ENCODE assay signal across 15 mouse cellular contexts in genomic region chr19:23653154-23653553, GRCm38 (mm10). TPM values are rescaled to one million over a fixed set of nuclear protein-coding genes. Genes with fewer than 3 reads are reported as not detected.
DNase-seq lines count a peak whose midpoint lies in the region; ATAC-seq and TF ChIP-seq lines count a peak whose summit lies in the region.
"Had no signal": no experiment of that assay in that cellular context is flagged by ENCODE, and none has a peak within 500 bp of the region (broad histone marks: within the 10 kb centered on the region; RNA-seq: fewer than 3 reads in every experiment).

No protein-coding gene starts in this region.

- WGBS in hindbrain, embryonic 12.5 days, result 95% methylated on average over 5 of the region's 5 CpGs
- WGBS in hindbrain, embryonic 10.5 days, result 91% methylated on average over 5 of the region's 5 CpGs
- 92% methylated on average over 5 of the region's 5 CpGs for WGBS in midbrain, embryonic 12.5 days
- 96% methylated on average over 5 of the region's 5 CpGs for WGBS in midbrain, postnatal 0 days
- WGBS in hindbrain, postnatal 0 days, result 92% methylated on average over 5 of the region's 5 CpGs
- WGBS in midbrain, embryonic 15.5 days, result 95% methylated on average over 5 of the region's 5 CpGs

- no peaks in the 10 kb centered on the region for H3K4me1 ChIP-seq in hindbrain, embryonic 12.5 days
- H3K4me1 ChIP-seq in hindbrain, embryonic 10.5 days (replicated peaks), result no peaks in the 10 kb centered on the region
- H3K4me1 ChIP-seq in midbrain, embryonic 12.5 days, result no peaks in the 10 kb centered on the region
- H3K4me1 ChIP-seq in midbrain, postnatal 0 days (ENCODE audit: insufficient read depth, low read length), result no peaks in the 10 kb centered on the region
- no peaks in the 10 kb centered on the region for H3K4me1 ChIP-seq in hindbrain, postnatal 0 days (ENCODE audit: insufficient read depth, low read length)
- H3K4me1 ChIP-seq in midbrain, embryonic 15.5 days, result no peaks in the 10 kb centered on the region

- no peak for TF ChIP-seq CTCF in midbrain, postnatal 0 days (IDR thresholded peaks at IDR 0.05)
- TF ChIP-seq CTCF in hindbrain, postnatal 0 days (IDR thresholded peaks at IDR 0.05; ENCODE audit: low read depth), result no peak

- H3K4me2 ChIP-seq in hindbrain, embryonic 12.5 days (replicated peaks), result no peak overlapping the region
- 0 out of 2 replicates have a peak overlapping the region, but pooled peaks have one; percentile 42 for H3K4me2 ChIP-seq in midbrain, embryonic 12.5 days (replicated peaks)
- no peak overlapping the region for H3K4me2 ChIP-seq in midbrain, postnatal 0 days (ENCODE audit: low read depth, low read length, poor library complexity, severe bottlenecking)
- peak overlapping the region; percentile 54; the same call in 1 of the 2 replicates for H3K4me2 ChIP-seq in hindbrain, postnatal 0 days (ENCODE audit: low read depth, low read length)
- no peak overlapping the region; the same call in 1 of the 2 replicates for H3K4me2 ChIP-seq in midbrain, embryonic 15.5 days

- no peak overlapping the region for H3K4me3 ChIP-seq in hindbrain, embryonic 12.5 days
- no peak overlapping the region for H3K4me3 ChIP-seq in hindbrain, embryonic 10.5 days
- no peak overlapping the region for H3K4me3 ChIP-seq in midbrain, embryonic 12.5 days
- H3K4me3 ChIP-seq in midbrain, postnatal 0 days (ENCODE audit: low read depth, low read length), result no peak overlapping the region
- no peak overlapping the region for H3K4me3 ChIP-seq in hindbrain, postnatal 0 days (ENCODE audit: low read length)
- H3K4me3 ChIP-seq in midbrain, embryonic 15.5 days, result no peak overlapping the region
- H3K4me3 ChIP-seq: heart, adult 2 months had no signal

- H3K27me3 ChIP-seq in hindbrain, embryonic 12.5 days, result no peaks in the 10 kb centered on the region
- H3K27me3 ChIP-seq in hindbrain, embryonic 10.5 days (ENCODE audit: insufficient read depth, poor library complexity, severe bottlenecking), result peaks cover 9% of the 10 kb centered on the region; the same call in 1 of the 2 replicates
- no peaks in the 10 kb centered on the region for H3K27me3 ChIP-seq in midbrain, embryonic 12.5 days
- H3K27me3 ChIP-seq in midbrain, postnatal 0 days (ENCODE audit: insufficient read depth, low read length), result no peaks in the 10 kb centered on the region
- H3K27me3 ChIP-seq in hindbrain, postnatal 0 days (ENCODE audit: insufficient read depth, low read length), result no peaks in the 10 kb centered on the region
- H3K27me3 ChIP-seq in midbrain, embryonic 15.5 days (replicated peaks), result no peaks in the 10 kb centered on the region

- peak; percentile 8; the same call in 1 of the 2 replicates for ATAC-seq in hindbrain, embryonic 12.5 days (ENCODE audit: low FRiP score)
- ATAC-seq in midbrain, embryonic 12.5 days (ENCODE audit: low FRiP score, low read depth), result 0 out of 2 replicates have a peak, but pooled peaks have one; percentile 9
- no peak for ATAC-seq in midbrain, postnatal 0 days (ENCODE audit: low FRiP score)
- peak; percentile 9; the same call in 1 of the 2 replicates for ATAC-seq in hindbrain, postnatal 0 days
- ATAC-seq in midbrain, embryonic 15.5 days (replicated peaks), result peak; percentile 60
- ATAC-seq: Patski had no signal

- no peak overlapping the region for H3K9ac ChIP-seq in hindbrain, embryonic 12.5 days
- no peak overlapping the region for H3K9ac ChIP-seq in midbrain, embryonic 12.5 days (replicated peaks)
- H3K9ac ChIP-seq in midbrain, postnatal 0 days (replicated peaks; ENCODE audit: low read length, poor library complexity, severe bottlenecking), result no peak overlapping the region
- H3K9ac ChIP-seq in hindbrain, postnatal 0 days (replicated peaks; ENCODE audit: low read length), result no peak overlapping the region
- no peak overlapping the region for H3K9ac ChIP-seq in midbrain, embryonic 15.5 days
- H3K9ac ChIP-seq: liver, embryonic 14.5 days had no signal

- no peaks in the 10 kb centered on the region for H3K36me3 ChIP-seq in hindbrain, embryonic 12.5 days
- no peaks in the 10 kb centered on the region for H3K36me3 ChIP-seq in hindbrain, embryonic 10.5 days
- H3K36me3 ChIP-seq in midbrain, embryonic 12.5 days, result no peaks in the 10 kb centered on the region
- no peaks in the 10 kb centered on the region for H3K36me3 ChIP-seq in midbrain, postnatal 0 days (ENCODE audit: insufficient read depth, low read length)
- no peaks in the 10 kb centered on the region for H3K36me3 ChIP-seq in hindbrain, postnatal 0 days (ENCODE audit: insufficient read depth, low read length)
- no peaks in the 10 kb centered on the region for H3K36me3 ChIP-seq in midbrain, embryonic 15.5 days (replicated peaks)

- no peaks in the 10 kb centered on the region for H3K9me3 ChIP-seq in hindbrain, embryonic 12.5 days (replicated peaks)
- H3K9me3 ChIP-seq in hindbrain, embryonic 10.5 days, result no peaks in the 10 kb centered on the region
- no peaks in the 10 kb centered on the region for H3K9me3 ChIP-seq in midbrain, embryonic 12.5 days
- H3K9me3 ChIP-seq in midbrain, postnatal 0 days (ENCODE audit: low read length), result no peaks in the 10 kb centered on the region
- no peaks in the 10 kb centered on the region for H3K9me3 ChIP-seq in hindbrain, postnatal 0 days (ENCODE audit: low read length)
- no peaks in the 10 kb centered on the region for H3K9me3 ChIP-seq in midbrain, embryonic 15.5 days

- H3K27ac ChIP-seq in hindbrain, embryonic 12.5 days, result no peak overlapping the region
- H3K27ac ChIP-seq in hindbrain, embryonic 10.5 days, result no peak overlapping the region
- H3K27ac ChIP-seq in midbrain, embryonic 12.5 days (replicated peaks), result no peak overlapping the region
- no peak overlapping the region for H3K27ac ChIP-seq in midbrain, postnatal 0 days (ENCODE audit: low read depth, low read length)
- no peak overlapping the region for H3K27ac ChIP-seq in hindbrain, postnatal 0 days
- H3K27ac ChIP-seq in midbrain, embryonic 15.5 days, result no peak overlapping the region
- H3K27ac ChIP-seq: heart, adult 2 months; liver, embryonic 14.5 days had no signal

- DNase-seq in hindbrain, embryonic 10.5 days (ENCODE audit: low spot score), result no peak
- DNase-seq in midbrain, postnatal 0 days (ENCODE audit: low spot score), result no peak
- DNase-seq in hindbrain, postnatal 0 days (ENCODE audit: low spot score), result no peak
- no peak for DNase-seq in thymus, postnatal 25 days
- no peak for DNase-seq in heart, adult 9 months (ENCODE audit: low spot score in 2 of 2)

RNA-seq across cellular contexts. Expression of gene 1700028P14Rik, which starts 0.5 kb away (rescaled TPM):
- 1.7 TPM in 2 replicates for polyA plus RNA-seq in hindbrain, embryonic 12.5 days (2016; fragmentation: Nextera tagmentation; extraction: Ambion mirVana)
- polyA plus RNA-seq in hindbrain, embryonic 10.5 days (2016; fragmentation: Nextera tagmentation; extraction: Ambion mirVana), result 0.51 and 2.3 TPM in 2 replicates
- polyA plus RNA-seq in midbrain, embryonic 12.5 days (2016; fragmentation: Nextera tagmentation; extraction: Ambion mirVana), result 0.54 TPM in 1 of 2 replicates, not detected in the other
- 0.33 and 1.1 TPM in 2 replicates for total RNA-seq in midbrain, postnatal 0 days (2014; rRNA removed)
- polyA plus RNA-seq in midbrain, postnatal 0 days (2015; fragmentation: Nextera tagmentation; extraction: Ambion mirVana), result 1.7 and 2.8 TPM in 2 replicates
- total RNA-seq in hindbrain, postnatal 0 days (2014; rRNA removed), result 2.5 and 6.2 TPM in 2 replicates
- polyA plus RNA-seq in hindbrain, postnatal 0 days (2015; fragmentation: Nextera tagmentation; extraction: Ambion mirVana), result 3.0 and 3.4 TPM in 2 replicates
- polyA plus RNA-seq in midbrain, embryonic 15.5 days (2015; fragmentation: Nextera tagmentation; extraction: Ambion mirVana), result 2.1 and 2.4 TPM in 2 replicates
- total RNA-seq: gastrocnemius, postnatal 10 days; heart, adult 2 months; heart, postnatal 14 days; megakaryocyte, adult 5-6 weeks had no signal
- polyA plus RNA-seq: large intestine, adult 2 months; liver, embryonic 14.5 days; Patski had no signal

RNA-seq across cellular contexts. Expression of gene Ptar1, which starts 34.1 kb away (rescaled TPM):
- 7.2 and 8.0 TPM in 2 replicates for polyA plus RNA-seq in hindbrain, embryonic 12.5 days (2016; fragmentation: Nextera tagmentation; extraction: Ambion mirVana)
- 7.2 and 7.5 TPM in 2 replicates for polyA plus RNA-seq in hindbrain, embryonic 10.5 days (2016; fragmentation: Nextera tagmentation; extraction: Ambion mirVana)
- polyA plus RNA-seq in midbrain, embryonic 12.5 days (2016; fragmentation: Nextera tagmentation; extraction: Ambion mirVana), result 8.7 and 9.1 TPM in 2 replicates
- 23.2 and 24.9 TPM in 2 replicates for total RNA-seq in midbrain, postnatal 0 days (2014; rRNA removed)
- 3.6 and 4.1 TPM in 2 replicates for polyA plus RNA-seq in midbrain, postnatal 0 days (2015; fragmentation: Nextera tagmentation; extraction: Ambion mirVana)
- total RNA-seq in hindbrain, postnatal 0 days (2014; rRNA removed), result 17.0 and 28.0 TPM in 2 replicates
- 4.8 and 5.2 TPM in 2 replicates for polyA plus RNA-seq in hindbrain, postnatal 0 days (2015; fragmentation: Nextera tagmentation; extraction: Ambion mirVana)
- 3.9 and 4.1 TPM in 2 replicates for polyA plus RNA-seq in midbrain, embryonic 15.5 days (2015; fragmentation: Nextera tagmentation; extraction: Ambion mirVana)

Comparison
In these comparisons a context has a peak if more than half of its experiments do, and no peak if none do; other contexts are left out.
1. H3K4me2 ChIP-seq: peak in midbrain, embryonic 12.5 days (single experiment) and hindbrain, postnatal 0 days (single experiment); none in hindbrain, embryonic 12.5 days (single experiment), midbrain, postnatal 0 days (single experiment) and midbrain, embryonic 15.5 days (single experiment).